Mouse (Mus musculus): ENCODE measurements around the gene Per2. TPM values are rescaled to one million over a fixed set of nuclear protein-coding genes. Genes with fewer than 3 reads are reported as not detected.

The Per2 gene
- polyA plus RNA-seq, 1 experiment from 2014 or later: 12.2 TPM

GRCm38 (mm10) chr1:91397927-91398259, 61.2 kb downstream of the Per2 start:
- H3K36me3 ChIP-seq (ENCODE audit: control insufficient read depth, insufficient read depth, low read length): no peaks in the 10 kb centered on the region
- H3K4me3 ChIP-seq (ENCODE audit: low read length): peak overlapping the region; percentile 86
- H3K9ac ChIP-seq (ENCODE audit: low read length): peak overlapping the region; percentile 85
- peak overlapping the region; percentile 63 for H3K27ac ChIP-seq (ENCODE audit: low read length)
- no peak; the same call in 1 of the 2 replicates for ATAC-seq (ENCODE audit: low read depth)
- H3K27me3 ChIP-seq (ENCODE audit: control insufficient read depth, insufficient read depth, low read depth, low read length): no peaks in the 10 kb centered on the region
- H3K9me3 ChIP-seq (ENCODE audit: control insufficient read depth, low read length): no peaks in the 10 kb centered on the region
- WGBS: under 1% methylated on average over 12 of the region's 12 CpGs
- H3K4me2 ChIP-seq (ENCODE audit: low read depth, low read length): peak overlapping the region; percentile 91
- peaks cover 12% of the 10 kb centered on the region for H3K4me1 ChIP-seq (replicated peaks; ENCODE audit: control insufficient read depth, insufficient read depth, low read length)

- WGBS: 74% methylated on average over 5 of the region's 5 CpGs
- Histone ChIP-seq H3K4me3 (ENCODE audit: low read length) (no peak overlapping the region), H3K9ac (ENCODE audit: low read length) (no peak overlapping the region), H3K27me3 (ENCODE audit: control insufficient read depth, insufficient read depth, low read depth, low read length) (no peaks in the 10 kb centered on the region), H3K27ac (ENCODE audit: low read length) (no peak overlapping the region), H3K9me3 (ENCODE audit: control insufficient read depth, low read length) (no peaks in the 10 kb centered on the region), H3K36me3 (ENCODE audit: control insufficient read depth, insufficient read depth, low read length) (peaks cover 37% of the 10 kb centered on the region), H3K4me2 (ENCODE audit: low read depth, low read length) (no peak overlapping the region), H3K4me1 (replicated peaks; ENCODE audit: control insufficient read depth, insufficient read depth, low read length) (no peaks in the 10 kb centered on the region)
- ATAC-seq (ENCODE audit: low read depth): no peak
Observed at GRCm38 (mm10) chr1:91390369-91390768, 68.8 kb downstream of the Per2 start.

GRCm38 (mm10) chr1:91381091-91381471, 78.0 kb downstream of the Per2 start:
- 90% methylated on average over 4 of the region's 4 CpGs for WGBS

GRCm38 (mm10) chr1:91380453-91381090, 78.6 kb downstream of the Per2 start:
- ATAC-seq (ENCODE audit: low read depth): peak; percentile 64; the same call in 1 of the 2 replicates

More at GRCm38 (mm10) chr1:91381091-91381471, 78.0 kb downstream of the Per2 start:
- no peak overlapping the region for H3K4me2 ChIP-seq (ENCODE audit: low read depth, low read length)
- H3K9ac ChIP-seq (ENCODE audit: low read length): no peak overlapping the region
- H3K4me3 ChIP-seq (ENCODE audit: low read length): no peak overlapping the region
- peaks cover 69% of the 10 kb centered on the region for H3K36me3 ChIP-seq (ENCODE audit: control insufficient read depth, insufficient read depth, low read length)
- no peaks in the 10 kb centered on the region for H3K9me3 ChIP-seq (ENCODE audit: control insufficient read depth, low read length)
- no peaks in the 10 kb centered on the region for H3K4me1 ChIP-seq (replicated peaks; ENCODE audit: control insufficient read depth, insufficient read depth, low read length)
- no peak for ATAC-seq (ENCODE audit: low read depth)
- no peaks in the 10 kb centered on the region for H3K27me3 ChIP-seq (ENCODE audit: control insufficient read depth, insufficient read depth, low read depth, low read length)
- H3K27ac ChIP-seq (ENCODE audit: low read length): no peak overlapping the region

GRCm38 (mm10) chr1:91373414-91373835, 85.7 kb downstream of the Per2 start:
- H3K9ac ChIP-seq (ENCODE audit: low read length): no peak overlapping the region
- WGBS: 92% methylated on average over 6 of the region's 6 CpGs
- H3K4me1 ChIP-seq (replicated peaks; ENCODE audit: control insufficient read depth, insufficient read depth, low read length): no peaks in the 10 kb centered on the region
- no peak overlapping the region for H3K27ac ChIP-seq (ENCODE audit: low read length)
- ATAC-seq (ENCODE audit: low read depth): no peak
- H3K4me3 ChIP-seq (ENCODE audit: low read length): no peak overlapping the region
- no peak overlapping the region for H3K4me2 ChIP-seq (ENCODE audit: low read depth, low read length)
- peaks cover 61% of the 10 kb centered on the region for H3K36me3 ChIP-seq (ENCODE audit: control insufficient read depth, insufficient read depth, low read length)
- no peaks in the 10 kb centered on the region for H3K9me3 ChIP-seq (ENCODE audit: control insufficient read depth, low read length)
- H3K27me3 ChIP-seq (ENCODE audit: control insufficient read depth, insufficient read depth, low read depth, low read length): no peaks in the 10 kb centered on the region

More at GRCm38 (mm10) chr1:91380453-91381090, 78.6 kb downstream of the Per2 start:
- H3K4me2 ChIP-seq (ENCODE audit: low read depth, low read length): no peak overlapping the region
- no peak overlapping the region for H3K27ac ChIP-seq (ENCODE audit: low read length)
- H3K27me3 ChIP-seq (ENCODE audit: control insufficient read depth, insufficient read depth, low read depth, low read length): no peaks in the 10 kb centered on the region
- whole genome bisulfite sequencing: 52% methylated on average over 7 of the region's 7 CpGs
- peaks cover 73% of the 10 kb centered on the region for H3K36me3 ChIP-seq (ENCODE audit: control insufficient read depth, insufficient read depth, low read length)
- H3K9me3 ChIP-seq (ENCODE audit: control insufficient read depth, low read length): no peaks in the 10 kb centered on the region
- no peak overlapping the region for H3K4me3 ChIP-seq (ENCODE audit: low read length)
- no peak overlapping the region for H3K9ac ChIP-seq (ENCODE audit: low read length)
- no peaks in the 10 kb centered on the region for H3K4me1 ChIP-seq (replicated peaks; ENCODE audit: control insufficient read depth, insufficient read depth, low read length)

- Histone ChIP-seq H3K27me3 (ENCODE audit: control insufficient read depth, insufficient read depth, low read depth, low read length) (no peaks in the 10 kb centered on the region), H3K9me3 (ENCODE audit: control insufficient read depth, low read length) (no peaks in the 10 kb centered on the region), H3K4me3 (ENCODE audit: low read length) (no peak overlapping the region), H3K9ac (ENCODE audit: low read length) (no peak overlapping the region), H3K27ac (ENCODE audit: low read length) (no peak overlapping the region), H3K4me2 (ENCODE audit: low read depth, low read length) (no peak overlapping the region), H3K36me3 (ENCODE audit: control insufficient read depth, insufficient read depth, low read length) (peaks cover 33% of the 10 kb centered on the region), H3K4me1 (replicated peaks; ENCODE audit: control insufficient read depth, insufficient read depth, low read length) (peaks cover 4% of the 10 kb centered on the region; the same call in 1 of the 2 replicates)
- WGBS: 83% methylated on average over 23 of the region's 23 CpGs
- ATAC-seq (ENCODE audit: low read depth): no peak
Observed at GRCm38 (mm10) chr1:91370055-91370454, 89.1 kb downstream of the Per2 start.

- Histone ChIP-seq H3K27me3 (ENCODE audit: control insufficient read depth, insufficient read depth, low read depth, low read length) (no peaks in the 10 kb centered on the region), H3K27ac (ENCODE audit: low read length) (no peak overlapping the region), H3K36me3 (ENCODE audit: control insufficient read depth, insufficient read depth, low read length) (peaks cover 28% of the 10 kb centered on the region; the same call in 1 of the 2 replicates), H3K9ac (ENCODE audit: low read length) (no peak overlapping the region), H3K4me1 (replicated peaks; ENCODE audit: control insufficient read depth, insufficient read depth, low read length) (peaks cover 4% of the 10 kb centered on the region; the same call in 1 of the 2 replicates), H3K9me3 (ENCODE audit: control insufficient read depth, low read length) (no peaks in the 10 kb centered on the region), H3K4me3 (ENCODE audit: low read length) (no peak overlapping the region), H3K4me2 (ENCODE audit: low read depth, low read length) (no peak overlapping the region)
- 57% methylated on average over 4 of the region's 4 CpGs for WGBS
- no peak for ATAC-seq (ENCODE audit: low read depth)
Observed at GRCm38 (mm10) chr1:91369408-91369807, 89.7 kb downstream of the Per2 start.

- no peaks in the 10 kb centered on the region for H3K27me3 ChIP-seq (ENCODE audit: control insufficient read depth, insufficient read depth, low read depth, low read length)
- no peak overlapping the region for H3K9ac ChIP-seq (ENCODE audit: low read length)
- H3K36me3 ChIP-seq (ENCODE audit: control insufficient read depth, insufficient read depth, low read length): peaks cover 11% of the 10 kb centered on the region; the same call in 1 of the 2 replicates
- no peak overlapping the region for H3K4me2 ChIP-seq (ENCODE audit: low read depth, low read length)
- no peak overlapping the region for H3K4me3 ChIP-seq (ENCODE audit: low read length)
- no peak for ATAC-seq (ENCODE audit: low read depth)
- H3K27ac ChIP-seq (ENCODE audit: low read length): no peak overlapping the region
- H3K9me3 ChIP-seq (ENCODE audit: control insufficient read depth, low read length): no peaks in the 10 kb centered on the region
- 92% methylated on average over 3 of the region's 3 CpGs for WGBS
- H3K4me1 ChIP-seq (replicated peaks; ENCODE audit: control insufficient read depth, insufficient read depth, low read length): peaks cover 4% of the 10 kb centered on the region; the same call in 1 of the 2 replicates
Observed at GRCm38 (mm10) chr1:91367295-91367694, 91.8 kb downstream of the Per2 start.

- Histone ChIP-seq H3K27me3 (ENCODE audit: control insufficient read depth, insufficient read depth, low read depth, low read length) (no peaks in the 10 kb centered on the region), H3K9me3 (ENCODE audit: control insufficient read depth, low read length) (no peaks in the 10 kb centered on the region), H3K4me3 (ENCODE audit: low read length) (peak within 1 kb of the TSS; percentile 56), H3K36me3 (ENCODE audit: control insufficient read depth, insufficient read depth, low read length) (peaks cover 3% of the 10 kb centered on the region; the same call in 1 of the 2 replicates), H3K9ac (ENCODE audit: low read length) (peak within 1 kb of the TSS; percentile 77), H3K4me2 (ENCODE audit: low read depth, low read length) (peak within 1 kb of the TSS; percentile 96), H3K27ac (ENCODE audit: low read length) (no peak within 1 kb of the TSS), H3K4me1 (replicated peaks; ENCODE audit: control insufficient read depth, insufficient read depth, low read length) (peaks cover 4% of the 10 kb centered on the region; the same call in 1 of the 2 replicates)
- peak; percentile 74 for ATAC-seq (ENCODE audit: low read depth)
- WGBS: 2% methylated on average over 54 of the region's 68 CpGs
Observed at GRCm38 (mm10) chr1:91366215-91367108, 92.7 kb downstream of the Per2 start, which contains the start of gene Erfe. Erfe (plus strand) TSS chr1:91366430.
